Mouse (Mus musculus) lung, adult 2 months (tissue): ENCODE measurements around the gene Zmynd19.

Source experiments
- CTCF ChIP-seq: fragments of 200-500 bp; IDR thresholded peaks from 2 replicates; pipeline ENCODE4 v1.5.1; 2011; ENCODE audit warnings: mild to moderate bottlenecking, low read length, control low read depth; ENCODE audit not compliant: insufficient read depth
- POLR2A ChIP-seq: fragments of 200-500 bp; IDR thresholded peaks from 2 replicates; pipeline ENCODE4 v1.6.1; 2011; ENCODE audit warnings: low read depth, mild to moderate bottlenecking, control low read depth, low read length, borderline replicate concordance; ENCODE audit errors: extremely low read depth

GRCm38 (mm10) chr2:24904823-24905652, 44.6 kb upstream of the Zmynd19 start:
- TF ChIP-seq CTCF: no peak
- no peak for TF ChIP-seq POLR2A
